Comparison of ENCODE assay signal across 17 mouse cellular contexts in genomic region chr2:113821176-113821734, GRCm38 (mm10). TPM values are rescaled to one million over a fixed set of nuclear protein-coding genes. Genes with fewer than 3 reads are reported as not detected.
DNase-seq lines count a peak whose midpoint lies in the region; ATAC-seq and TF ChIP-seq lines count a peak whose summit lies in the region.
"Had no signal": no experiment of that assay in that cellular context is flagged by ENCODE, and none has a peak within 500 bp of the region (broad histone marks: within the 10 kb centered on the region; RNA-seq: fewer than 3 reads in every experiment).

No protein-coding gene starts in this region.

- DNase-seq in kidney, adult 2 months: peak; percentile 60
- peak; percentile 85 for DNase-seq in NIH3T3 (ENCODE audit: low read depth)
- no peak for DNase-seq in cerebellum, postnatal 10 days
- no peak for DNase-seq in natural killer cell, adult 2 months (ENCODE audit: low spot score in 2 of 2)
- DNase-seq in heart, embryonic 10.5 days (ENCODE audit: low spot score): no peak
- DNase-seq: adrenal gland, postnatal 14 days; cerebellum, postnatal 25 days; lung, adult 18-20 months; right cerebral cortex, postnatal 14 days; thymus, adult 18-20 months had no signal

- no peak for TF ChIP-seq CTCF in kidney, adult 2 months (conservative IDR thresholded peaks at IDR 0.05; ENCODE audit: insufficient read depth, insufficient read length, low read depth, low read length)

- no peak overlapping the region for H3K9ac ChIP-seq in kidney, embryonic 15.5 days
- no peak overlapping the region for H3K9ac ChIP-seq in intestine, embryonic 16.5 days (ENCODE audit: low read depth, low read length)
- H3K9ac ChIP-seq in stomach, embryonic 15.5 days: no peak overlapping the region
- H3K9ac ChIP-seq: embryonic facial prominence, embryonic 12.5 days; hindbrain, embryonic 14.5 days; midbrain, embryonic 13.5 days had no signal

- H3K4me2 ChIP-seq in kidney, embryonic 15.5 days: no peak overlapping the region
- H3K4me2 ChIP-seq in intestine, embryonic 16.5 days (ENCODE audit: low read depth, low read length): no peak overlapping the region
- no peak overlapping the region for H3K4me2 ChIP-seq in stomach, embryonic 15.5 days
- H3K4me2 ChIP-seq: embryonic facial prominence, embryonic 12.5 days; hindbrain, embryonic 14.5 days; midbrain, embryonic 13.5 days had no signal

- TF ChIP-seq POLR2A in kidney, adult 2 months (IDR thresholded peaks at IDR 0.05; ENCODE audit: low read depth, low read length): no peak

- no peaks in the 10 kb centered on the region for H3K9me3 ChIP-seq in kidney, embryonic 15.5 days (replicated peaks)
- no peaks in the 10 kb centered on the region for H3K9me3 ChIP-seq in intestine, embryonic 16.5 days (ENCODE audit: control insufficient read depth, low read length)
- H3K9me3 ChIP-seq in stomach, embryonic 15.5 days: no peaks in the 10 kb centered on the region
- H3K9me3 ChIP-seq in heart, embryonic 10.5 days: no peaks in the 10 kb centered on the region
- H3K9me3 ChIP-seq: embryonic facial prominence, embryonic 12.5 days; midbrain, embryonic 13.5 days had no signal

- H3K4me3 ChIP-seq in kidney, adult 2 months (ENCODE audit: insufficient read depth, low read depth, low read length): no peak overlapping the region
- H3K4me3 ChIP-seq in kidney, embryonic 15.5 days (replicated peaks): no peak overlapping the region
- no peak overlapping the region for H3K4me3 ChIP-seq in intestine, embryonic 16.5 days (ENCODE audit: low read length)
- no peak overlapping the region for H3K4me3 ChIP-seq in stomach, embryonic 15.5 days (replicated peaks)
- no peak overlapping the region for H3K4me3 ChIP-seq in heart, embryonic 10.5 days
- H3K4me3 ChIP-seq: embryonic facial prominence, embryonic 12.5 days; midbrain, embryonic 13.5 days had no signal

- no peaks in the 10 kb centered on the region for H3K36me3 ChIP-seq in kidney, adult 2 months (ENCODE audit: control insufficient read depth, insufficient read depth, low read length)
- no peaks in the 10 kb centered on the region for H3K36me3 ChIP-seq in kidney, embryonic 15.5 days
- H3K36me3 ChIP-seq in intestine, embryonic 16.5 days (ENCODE audit: control insufficient read depth, insufficient read depth, low read length): no peaks in the 10 kb centered on the region
- no peaks in the 10 kb centered on the region for H3K36me3 ChIP-seq in stomach, embryonic 15.5 days
- H3K36me3 ChIP-seq in heart, embryonic 10.5 days: no peaks in the 10 kb centered on the region
- H3K36me3 ChIP-seq: embryonic facial prominence, embryonic 12.5 days had no signal

- no peaks in the 10 kb centered on the region for H3K27me3 ChIP-seq in kidney, adult 2 months (replicated peaks; ENCODE audit: control insufficient read depth, insufficient read depth, low read length)
- H3K27me3 ChIP-seq in kidney, embryonic 15.5 days: no peaks in the 10 kb centered on the region
- no peaks in the 10 kb centered on the region for H3K27me3 ChIP-seq in intestine, embryonic 16.5 days (replicated peaks; ENCODE audit: control insufficient read depth, insufficient read depth, low read length)
- H3K27me3 ChIP-seq in stomach, embryonic 15.5 days (replicated peaks): no peaks in the 10 kb centered on the region
- no peaks in the 10 kb centered on the region for H3K27me3 ChIP-seq in heart, embryonic 10.5 days (ENCODE audit: insufficient read depth, poor library complexity, severe bottlenecking)
- H3K27me3 ChIP-seq: embryonic facial prominence, embryonic 12.5 days; midbrain, embryonic 13.5 days had no signal

- ATAC-seq in kidney, embryonic 15.5 days (replicated peaks; ENCODE audit: low FRiP score): no peak
- ATAC-seq in intestine, embryonic 16.5 days: peak; percentile 94
- peak; percentile 36; the same call in 1 of the 2 replicates for ATAC-seq in stomach, embryonic 15.5 days (ENCODE audit: insufficient read depth, low FRiP score, low read depth)
- ATAC-seq: CD4-positive, CD25-positive, alpha-beta regulatory T cell, adult 4 months; midbrain, embryonic 13.5 days had no signal

- no peak overlapping the region for H3K27ac ChIP-seq in kidney, adult 2 months (ENCODE audit: insufficient read depth, low read depth, low read length)
- H3K27ac ChIP-seq in kidney, embryonic 15.5 days: no peak overlapping the region
- peak overlapping the region; percentile 63 for H3K27ac ChIP-seq in intestine, embryonic 16.5 days (ENCODE audit: low read length)
- no peak overlapping the region for H3K27ac ChIP-seq in stomach, embryonic 15.5 days
- no peak overlapping the region for H3K27ac ChIP-seq in heart, embryonic 10.5 days
- H3K27ac ChIP-seq: embryonic facial prominence, embryonic 12.5 days; hindbrain, embryonic 14.5 days; midbrain, embryonic 13.5 days had no signal

- 58% methylated on average over 12 of the region's 12 CpGs for WGBS in kidney, adult 2 months
- 72% methylated on average over 12 of the region's 12 CpGs for WGBS in kidney, embryonic 15.5 days
- WGBS in intestine, embryonic 16.5 days: 37% methylated on average over 12 of the region's 12 CpGs
- WGBS in stomach, embryonic 15.5 days: 35% methylated on average over 12 of the region's 12 CpGs
- 79% methylated on average over 12 of the region's 12 CpGs for WGBS in heart, embryonic 10.5 days

- no peaks in the 10 kb centered on the region for H3K4me1 ChIP-seq in kidney, adult 2 months (ENCODE audit: control insufficient read depth, insufficient read depth, low read length)
- peaks cover 6% of the 10 kb centered on the region for H3K4me1 ChIP-seq in kidney, embryonic 15.5 days
- peaks cover 5% of the 10 kb centered on the region for H3K4me1 ChIP-seq in intestine, embryonic 16.5 days (ENCODE audit: control insufficient read depth, insufficient read depth, low read length)
- H3K4me1 ChIP-seq in stomach, embryonic 15.5 days: no peaks in the 10 kb centered on the region
- H3K4me1 ChIP-seq in heart, embryonic 10.5 days: no peaks in the 10 kb centered on the region

RNA-seq across cellular contexts. Expression of gene Scg5, which starts 7.7 kb away (rescaled TPM):
- 7.3 and 7.9 TPM in 2 replicates for polyA plus RNA-seq in kidney, adult 2 months (2012; rRNA removed)
- polyA plus RNA-seq in kidney, embryonic 15.5 days (2015; fragmentation: Nextera tagmentation; extraction: Ambion mirVana): 5.2 and 8.6 TPM in 2 replicates
- 10.6 and 10.8 TPM in 2 replicates for polyA plus RNA-seq in intestine, embryonic 16.5 days (2015; fragmentation: Nextera tagmentation; extraction: Ambion mirVana)
- 12.4 and 12.9 TPM in 2 replicates for polyA plus RNA-seq in stomach, embryonic 15.5 days (2015; fragmentation: Nextera tagmentation; extraction: Ambion mirVana)
- polyA plus RNA-seq in heart, embryonic 10.5 days (2016; fragmentation: Nextera tagmentation; extraction: Ambion mirVana): 0.81 and 0.99 TPM in 2 replicates

RNA-seq across cellular contexts. Expression of gene Arhgap11a, which starts 27.2 kb away (rescaled TPM):
- polyA plus RNA-seq in kidney, adult 2 months (2012; rRNA removed): 0.71 and 1.0 TPM in 2 replicates
- 29.0 and 29.9 TPM in 2 replicates for polyA plus RNA-seq in kidney, embryonic 15.5 days (2015; fragmentation: Nextera tagmentation; extraction: Ambion mirVana)
- 17.9 and 18.1 TPM in 2 replicates for polyA plus RNA-seq in intestine, embryonic 16.5 days (2015; fragmentation: Nextera tagmentation; extraction: Ambion mirVana)
- 22.3 and 25.2 TPM in 2 replicates for polyA plus RNA-seq in stomach, embryonic 15.5 days (2015; fragmentation: Nextera tagmentation; extraction: Ambion mirVana)
- 25.7 and 29.6 TPM in 2 replicates for polyA plus RNA-seq in heart, embryonic 10.5 days (2016; fragmentation: Nextera tagmentation; extraction: Ambion mirVana)

Comparison
In these comparisons a context has a peak if more than half of its experiments do, and no peak if none do; other contexts are left out.
1. DNase-seq: peak in kidney, adult 2 months (single experiment) and NIH3T3 (single experiment); none in cerebellum, postnatal 10 days (0 of 2), natural killer cell, adult 2 months (0 of 2) and heart, embryonic 10.5 days (single experiment).